Mouse (Mus musculus): ENCODE measurements around the gene Pde12.

DNA sequence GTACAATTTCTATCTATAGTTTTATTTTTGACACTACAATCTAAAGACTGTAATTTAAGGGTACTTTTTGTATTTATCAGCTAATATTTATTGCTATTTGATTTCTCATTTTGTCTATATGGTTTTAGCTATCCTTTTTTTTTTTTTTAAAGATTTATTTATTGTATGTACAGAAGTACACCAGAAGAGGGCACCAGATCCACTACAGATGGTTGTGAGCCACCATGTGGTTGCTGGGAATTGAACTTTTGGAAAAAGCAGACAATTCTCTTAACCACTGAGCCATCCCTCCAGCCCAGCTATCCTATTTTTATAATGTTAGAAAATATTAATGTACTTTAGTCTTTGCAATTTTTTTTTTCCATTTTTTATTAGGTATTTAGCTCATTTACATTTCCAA lies 28.2 kb upstream of the Pde12 start:
- TF ChIP-seq CTCF (IDR thresholded peaks at IDR 0.05 in 2 of 3, conservative IDR thresholded peaks at IDR 0.05 in 1 of 3; ENCODE audit: control insufficient read depth in 1 of 3, insufficient read depth in 1 of 3, low read depth in 2 of 3, low read length in 3 of 3, poor library complexity in 1 of 3, severe bottlenecking in 1 of 3) (peak in 2 of 3 experiments; percentile 49 to 78; a peak in 5 of 6 replicates), MYC (IDR thresholded peaks at IDR 0.05; ENCODE audit: low read depth, low read length) (peak; percentile 92), GATA1 (IDR thresholded peaks at IDR 0.05; ENCODE audit: low read depth, low read length) (no peak), POLR2A (IDR thresholded peaks at IDR 0.05; ENCODE audit: control insufficient read depth in 1 of 2, insufficient read depth in 1 of 2, low read depth in 1 of 2, low read length in 2 of 2, poor library complexity in 1 of 2) (no peak), EP300 (IDR thresholded peaks at IDR 0.05; ENCODE audit: low read depth in 1 of 2, low read length in 2 of 2) (no peak), ZNF384 (IDR thresholded peaks at IDR 0.05; ENCODE audit: low read depth, low read length) (peak; percentile 95), POLR2AphosphoS5 (IDR thresholded peaks at IDR 0.05; ENCODE audit: borderline replicate concordance, low read depth, low read length) (no peak), TCF12 (IDR thresholded peaks at IDR 0.05; ENCODE audit: low read depth, low read length) (no peak), POLR2AphosphoS2 (IDR thresholded peaks at IDR 0.05; ENCODE audit: low read length) (no peak)
